Mouse (Mus musculus): ENCODE data around the gene Dhh. TPM values are rescaled to one million over a fixed set of nuclear protein-coding genes. Genes with fewer than 3 reads are reported as not detected.
A peak's percentile ranks its signal among the peaks of the same experiment; 100 is the strongest.
"Not testable (repeated sequence)": the region's sequence is repeated elsewhere in the genome, so short reads cannot be mapped to it uniquely, and the experiment has no call there.

Gene Dhh
- total and polyA plus RNA-seq, 3 experiments: 0.05 TPM; not detected in 2

- H3K4me3 ChIP-seq (ENCODE audit: low read depth, low read length): no peak overlapping the region; the same call in 1 of the 2 replicates
- ATAC-seq (ENCODE audit: extremely low read depth, insufficient number of reproducible peaks, low FRiP score, poor library complexity, severe bottlenecking) (peak; percentile 31; the same call in 1 of the 2 replicates), DNase-seq (ENCODE audit: low spot score) (peak; percentile 24)
- H3K27me3 ChIP-seq (ENCODE audit: insufficient read depth, low read length): no peaks in the 10 kb centered on the region
- peaks cover 2% of the 10 kb centered on the region; the same call in 1 of the 2 replicates for H3K9me3 ChIP-seq (replicated peaks)
- TF ChIP-seq GATA1 (IDR thresholded peaks at IDR 0.05; ENCODE audit: borderline replicate concordance, low read length): no peak
- no peak for TF ChIP-seq GATA2 (IDR thresholded peaks at IDR 0.05; ENCODE audit: borderline replicate concordance, low read depth, low read length)
- no peak; the same call in 1 of the 2 replicates for TF ChIP-seq POLR2AphosphoS5 (IDR thresholded peaks at IDR 0.05; ENCODE audit: insufficient replicate concordance, low read depth, low read length)
- no peak for TF ChIP-seq TAL1 (conservative IDR thresholded peaks at IDR 0.05; ENCODE audit: low read depth, low read length)
- TF ChIP-seq CTCF (IDR thresholded peaks at IDR 0.05; ENCODE audit: low read depth, low read length): no peak
- peaks cover 28% of the 10 kb centered on the region for H3K36me3 ChIP-seq (replicated peaks)
- H3K4me1 ChIP-seq (ENCODE audit: insufficient read depth, low read depth, low read length): peaks cover 35% of the 10 kb centered on the region
Measured at GRCm38 (mm10) chr15:98928598-98929240, 30.4 kb upstream of the Dhh start.

GRCm38 (mm10) chr15:98927566-98927965 is 29.2 kb upstream of the Dhh start:
- H3K4me1 ChIP-seq (ENCODE audit: insufficient read depth, low read depth, low read length): peaks cover 35% of the 10 kb centered on the region
- H3K4me3 ChIP-seq (ENCODE audit: low read depth, low read length): no peak overlapping the region
- TF ChIP-seq GATA2 (IDR thresholded peaks at IDR 0.05; ENCODE audit: borderline replicate concordance, low read depth, low read length) (no peak), GATA1 (IDR thresholded peaks at IDR 0.05; ENCODE audit: borderline replicate concordance, low read length) (no peak), TAL1 (conservative IDR thresholded peaks at IDR 0.05; ENCODE audit: low read depth, low read length) (no peak), CTCF (IDR thresholded peaks at IDR 0.05; ENCODE audit: low read depth, low read length) (no peak), POLR2AphosphoS5 (IDR thresholded peaks at IDR 0.05; ENCODE audit: insufficient replicate concordance, low read depth, low read length) (no peak)
- no peak for ATAC-seq (ENCODE audit: extremely low read depth, insufficient number of reproducible peaks, low FRiP score, poor library complexity, severe bottlenecking)
- no peaks in the 10 kb centered on the region for H3K27me3 ChIP-seq (ENCODE audit: insufficient read depth, low read length)
- peaks cover 2% of the 10 kb centered on the region; the same call in 1 of the 2 replicates for H3K9me3 ChIP-seq (replicated peaks)
- DNase-seq (ENCODE audit: low spot score): no peak
- peaks cover 22% of the 10 kb centered on the region for H3K36me3 ChIP-seq (replicated peaks)

GRCm38 (mm10) chr15:98924682-98925081 is 26.3 kb upstream of the Dhh start:
- DNase-seq (ENCODE audit: low spot score): no peak
- TF ChIP-seq GATA2 (IDR thresholded peaks at IDR 0.05; ENCODE audit: borderline replicate concordance, low read depth, low read length) (no peak), CTCF (IDR thresholded peaks at IDR 0.05; ENCODE audit: low read depth, low read length) (no peak), POLR2AphosphoS5 (IDR thresholded peaks at IDR 0.05; ENCODE audit: insufficient replicate concordance, low read depth, low read length) (no peak), GATA1 (IDR thresholded peaks at IDR 0.05; ENCODE audit: borderline replicate concordance, low read length) (no peak), TAL1 (conservative IDR thresholded peaks at IDR 0.05; ENCODE audit: low read depth, low read length) (no peak)
- no peak for ATAC-seq (ENCODE audit: extremely low read depth, insufficient number of reproducible peaks, low FRiP score, poor library complexity, severe bottlenecking)
- Histone ChIP-seq H3K27me3 (ENCODE audit: insufficient read depth, low read length) (no peaks in the 10 kb centered on the region), H3K36me3 (replicated peaks) (peaks cover 2% of the 10 kb centered on the region), H3K4me3 (ENCODE audit: low read depth, low read length) (no peak overlapping the region), H3K9me3 (replicated peaks) (peaks cover 2% of the 10 kb centered on the region; the same call in 1 of the 2 replicates), H3K4me1 (ENCODE audit: insufficient read depth, low read depth, low read length) (peaks cover 20% of the 10 kb centered on the region)

GRCm38 (mm10) chr15:98923031-98923537 is 24.7 kb upstream of the Dhh start:
- Histone ChIP-seq H3K4me1 (ENCODE audit: insufficient read depth, low read depth, low read length) (peaks cover 18% of the 10 kb centered on the region), H3K36me3 (replicated peaks) (peaks cover 2% of the 10 kb centered on the region), H3K9me3 (replicated peaks) (peaks cover 2% of the 10 kb centered on the region; the same call in 1 of the 2 replicates), H3K4me3 (ENCODE audit: low read depth, low read length) (no peak overlapping the region), H3K27me3 (ENCODE audit: insufficient read depth, low read length) (no peaks in the 10 kb centered on the region)
- TF ChIP-seq CTCF (IDR thresholded peaks at IDR 0.05; ENCODE audit: low read depth, low read length) (no peak), POLR2AphosphoS5 (IDR thresholded peaks at IDR 0.05; ENCODE audit: insufficient replicate concordance, low read depth, low read length) (no peak), GATA2 (IDR thresholded peaks at IDR 0.05; ENCODE audit: borderline replicate concordance, low read depth, low read length) (no peak), GATA1 (IDR thresholded peaks at IDR 0.05; ENCODE audit: borderline replicate concordance, low read length) (no peak), TAL1 (conservative IDR thresholded peaks at IDR 0.05; ENCODE audit: low read depth, low read length) (no peak)
- ATAC-seq (ENCODE audit: extremely low read depth, insufficient number of reproducible peaks, low FRiP score, poor library complexity, severe bottlenecking) (no peak), DNase-seq (ENCODE audit: low spot score) (no peak)

- ATAC-seq (ENCODE audit: extremely low read depth, insufficient number of reproducible peaks, low FRiP score, poor library complexity, severe bottlenecking): no peak
Measured at GRCm38 (mm10) chr15:98922581-98922980, 24.2 kb upstream of the Dhh start.

GRCm38 (mm10) chr15:98921510-98921909 is 23.2 kb upstream of the Dhh start:
- Histone ChIP-seq H3K36me3 (replicated peaks) (peaks cover 2% of the 10 kb centered on the region), H3K27me3 (ENCODE audit: insufficient read depth, low read length) (no peaks in the 10 kb centered on the region), H3K4me1 (ENCODE audit: insufficient read depth, low read depth, low read length) (peaks cover 18% of the 10 kb centered on the region), H3K9me3 (replicated peaks) (peaks cover 2% of the 10 kb centered on the region; the same call in 1 of the 2 replicates), H3K4me3 (ENCODE audit: low read depth, low read length) (no peak overlapping the region)
- TF ChIP-seq GATA1 (IDR thresholded peaks at IDR 0.05; ENCODE audit: borderline replicate concordance, low read length) (no peak), CTCF (IDR thresholded peaks at IDR 0.05; ENCODE audit: low read depth, low read length) (no peak), GATA2 (IDR thresholded peaks at IDR 0.05; ENCODE audit: borderline replicate concordance, low read depth, low read length) (no peak), TAL1 (conservative IDR thresholded peaks at IDR 0.05; ENCODE audit: low read depth, low read length) (no peak), POLR2AphosphoS5 (IDR thresholded peaks at IDR 0.05; ENCODE audit: insufficient replicate concordance, low read depth, low read length) (no peak)
- ATAC-seq (ENCODE audit: extremely low read depth, insufficient number of reproducible peaks, low FRiP score, poor library complexity, severe bottlenecking): no peak
- DNase-seq (ENCODE audit: low spot score): no peak

More at GRCm38 (mm10) chr15:98922581-98922980, 24.2 kb upstream of the Dhh start:
- Histone ChIP-seq H3K4me1 (ENCODE audit: insufficient read depth, low read depth, low read length) (peaks cover 15% of the 10 kb centered on the region), H3K27me3 (ENCODE audit: insufficient read depth, low read length) (no peaks in the 10 kb centered on the region), H3K9me3 (replicated peaks) (peaks cover 2% of the 10 kb centered on the region; the same call in 1 of the 2 replicates), H3K36me3 (replicated peaks) (peaks cover 2% of the 10 kb centered on the region), H3K4me3 (ENCODE audit: low read depth, low read length) (no peak overlapping the region)
- DNase-seq (ENCODE audit: low spot score): no peak
- TF ChIP-seq GATA1 (IDR thresholded peaks at IDR 0.05; ENCODE audit: borderline replicate concordance, low read length): no peak
- no peak for TF ChIP-seq CTCF (IDR thresholded peaks at IDR 0.05; ENCODE audit: low read depth, low read length)
- no peak for TF ChIP-seq POLR2AphosphoS5 (IDR thresholded peaks at IDR 0.05; ENCODE audit: insufficient replicate concordance, low read depth, low read length)
- no peak for TF ChIP-seq GATA2 (IDR thresholded peaks at IDR 0.05; ENCODE audit: borderline replicate concordance, low read depth, low read length)
- no peak for TF ChIP-seq TAL1 (conservative IDR thresholded peaks at IDR 0.05; ENCODE audit: low read depth, low read length)

GRCm38 (mm10) chr15:98918499-98918895 is 20.2 kb upstream of the Dhh start:
- Histone ChIP-seq H3K4me3 (ENCODE audit: low read depth, low read length) (peak overlapping the region; percentile 97), H3K36me3 (replicated peaks) (peaks cover 14% of the 10 kb centered on the region), H3K4me1 (ENCODE audit: insufficient read depth, low read depth, low read length) (peaks cover 29% of the 10 kb centered on the region)
- DNase-seq (ENCODE audit: low spot score); ATAC-seq (ENCODE audit: extremely low read depth, insufficient number of reproducible peaks, low FRiP score, poor library complexity, severe bottlenecking); H3K9me3 ChIP-seq (replicated peaks); H3K27me3 ChIP-seq (ENCODE audit: insufficient read depth, low read length): not testable (repeated sequence)

Data from G1E (cell line).